Mouse (Mus musculus) cerebellum, postnatal 36 days (tissue): Measurements from ENCODE around the gene Paqr7.
A peak's percentile ranks its signal among the peaks of the same experiment; 100 is the strongest.

ENCODE experiments used
- DNase-seq, 2 experiments: peaks; one replicate each; pipeline ENCODE4 v3.0.0; 2021 to 2022; ENCODE audit warnings: mixed read lengths in 2 of 2

The Paqr7 gene

GRCm38 (mm10) chr4:134542726-134543125 lies 46.2 kb downstream of the Paqr7 start:
- no peak for DNase-seq

GRCm38 (mm10) chr4:134543261-134543660 lies 46.8 kb downstream of the Paqr7 start:
- DNase-seq: peak; percentile 97 to 99

GRCm38 (mm10) chr4:134546814-134547705 lies 50.6 kb downstream of the Paqr7 start:
- DNase-seq: peak; percentile 61

- DNase-seq: no peak
Observed at GRCm38 (mm10) chr4:134548169-134548938, 51.9 kb downstream of the Paqr7 start.

- no peak for DNase-seq
Observed at GRCm38 (mm10) chr4:134549899-134550298, 53.4 kb downstream of the Paqr7 start.

- DNase-seq: peak; percentile 59 to 73
Observed at GRCm38 (mm10) chr4:134551494-134552316, 55.2 kb downstream of the Paqr7 start, which contains the start of gene Selenon. Selenon (minus strand) TSS chr4:134552166.

- DNase-seq: no peak
Observed at GRCm38 (mm10) chr4:134553631-134554030, 57.1 kb downstream of the Paqr7 start.

GRCm38 (mm10) chr4:134555956-134556580 lies 59.6 kb downstream of the Paqr7 start:
- DNase-seq: peak; percentile 53 to 65

GRCm38 (mm10) chr4:134557626-134558249 lies 61.2 kb downstream of the Paqr7 start:
- no peak for DNase-seq

- no peak for DNase-seq
Observed at GRCm38 (mm10) chr4:134558570-134559113, 62.1 kb downstream of the Paqr7 start.

- no peak for DNase-seq
Observed at GRCm38 (mm10) chr4:134559154-134559553, 62.7 kb downstream of the Paqr7 start.
